Mouse (Mus musculus) limb, embryonic 11.5 days (tissue): ENCODE data around the gene Gdf3. TPM values are rescaled to one million over a fixed set of nuclear protein-coding genes. Genes with fewer than 3 reads are reported as not detected.
A peak's percentile ranks its signal among the peaks of the same experiment; 100 is the strongest.

Experiments
- ATAC-seq: fragments of 200-750 bp; cut with Nextera tagmentation; 2 replicates; pipeline ENCODE4 v1.8.0; 2017; ENCODE audit warnings: low read depth; ENCODE audit not compliant: insufficient number of reproducible peaks, low FRiP score, low TSS enrichment
- DNase-seq: peaks from one replicate; pipeline ENCODE4 v3.0.0-alpha.2; 2015; ENCODE audit warnings: low spot score
- H3K27ac ChIP-seq: fragments of 300-500 bp; sonication (generic); replicated peaks from 2 replicates; pipeline ENCODE4 v1.5.1; 2014; ENCODE audit warnings: low read depth, mild to moderate bottlenecking, low read length
- H3K27me3 ChIP-seq: fragments of 300-500 bp; sonication (generic); 2 replicates; pipeline ENCODE4 v1.6.1; 2014; ENCODE audit warnings: mild to moderate bottlenecking, low read length, mixed read lengths; ENCODE audit not compliant: control insufficient read depth, insufficient read depth
- H3K36me3 ChIP-seq: fragments of 300-500 bp; sonication (generic); 2 replicates; pipeline ENCODE4 v1.6.1; 2014; ENCODE audit warnings: mild to moderate bottlenecking, low read length, moderate library complexity, mixed read lengths; ENCODE audit not compliant: control insufficient read depth, insufficient read depth
- H3K4me1 ChIP-seq: fragments of 300-500 bp; sonication (generic); 2 replicates; pipeline ENCODE4 v1.6.1; 2014; ENCODE audit warnings: low read length, mixed read lengths; ENCODE audit not compliant: control insufficient read depth, insufficient read depth
- H3K4me2 ChIP-seq: fragments of 300-500 bp; sonication (generic); 2 replicates; pipeline ENCODE4 v1.6.1; 2014; ENCODE audit warnings: low read depth, mild to moderate bottlenecking, moderate library complexity; ENCODE audit not compliant: severe bottlenecking
- H3K4me3 ChIP-seq: fragments of 300-500 bp; sonication (generic); 2 replicates; pipeline ENCODE4 v1.5.1; 2014; ENCODE audit warnings: low read depth, low read length
- H3K9ac ChIP-seq: fragments of 300-500 bp; sonication (generic); 2 replicates; pipeline ENCODE4 v1.6.1; 2014; ENCODE audit warnings: mild to moderate bottlenecking, low read length
- H3K9me3 ChIP-seq: fragments of 300-500 bp; sonication (generic); 2 replicates; pipeline ENCODE4 v1.6.1; 2016; ENCODE audit warnings: low read length; ENCODE audit not compliant: control insufficient read depth
- WGBS: fragments of 180-500 bp; shearing (Covaris S2); extraction: QIAGEN DNeasy Blood & Tissue Kit; methylation state at CpG from one replicate; pipeline ENCODE4 v1.1.7; 2014; 5-methylcytosine and 5-hydroxymethylcytosine counted together
- polyA plus RNA-seq: library from polyadenylated mRNA; unstranded; fragments of >200 nt; fragmentation: Nextera tagmentation; extraction: Ambion mirVana; gene quantifications from 2 replicates; pipeline ENCODE4 v1.2.1, GENCODE M21; 2014

The Gdf3 gene
- polyA plus RNA-seq, 1 experiment from 2014 or later = 0.07 TPM

GRCm38 (mm10) chr6:122570695-122571616 lies 38.9 kb downstream of the Gdf3 start:
- H3K36me3 ChIP-seq = no peaks in the 10 kb centered on the region
- 56% methylated on average over 8 of the region's 8 CpGs for WGBS

GRCm38 (mm10) chr6:122569762-122570161 lies 40.1 kb downstream of the Gdf3 start:
- no peaks in the 10 kb centered on the region for H3K9me3 ChIP-seq
- H3K9ac ChIP-seq = no peak overlapping the region
- no peak overlapping the region for H3K27ac ChIP-seq
- 94% methylated on average over 1 of the region's 1 CpGs for WGBS
- no peak overlapping the region for H3K4me2 ChIP-seq
- H3K36me3 ChIP-seq = no peaks in the 10 kb centered on the region
- no peak for DNase-seq
- H3K27me3 ChIP-seq = no peaks in the 10 kb centered on the region
- H3K4me1 ChIP-seq = no peaks in the 10 kb centered on the region
- no peak for ATAC-seq
- H3K4me3 ChIP-seq = no peak overlapping the region

More at GRCm38 (mm10) chr6:122570695-122571616, 38.9 kb downstream of the Gdf3 start:
- H3K4me3 ChIP-seq = no peak overlapping the region
- H3K4me2 ChIP-seq = no peak overlapping the region
- no peaks in the 10 kb centered on the region for H3K27me3 ChIP-seq
- no peak for ATAC-seq
- H3K27ac ChIP-seq = no peak overlapping the region
- H3K4me1 ChIP-seq = no peaks in the 10 kb centered on the region
- H3K9ac ChIP-seq = no peak overlapping the region
- no peak for DNase-seq
- no peaks in the 10 kb centered on the region for H3K9me3 ChIP-seq

- DNase-seq = no peak
- H3K27me3 ChIP-seq = no peaks in the 10 kb centered on the region
- no peak for ATAC-seq
- H3K4me2 ChIP-seq = no peak overlapping the region
- WGBS = 71% methylated on average over 5 of the region's 5 CpGs
- no peaks in the 10 kb centered on the region for H3K4me1 ChIP-seq
- no peaks in the 10 kb centered on the region for H3K9me3 ChIP-seq
- H3K27ac ChIP-seq = no peak overlapping the region
- no peak overlapping the region for H3K9ac ChIP-seq
- H3K4me3 ChIP-seq = no peak overlapping the region
- no peaks in the 10 kb centered on the region for H3K36me3 ChIP-seq
These were observed 40.8 kb downstream of the Gdf3 start for GRCm38 (mm10) chr6:122569113-122569512.

GRCm38 (mm10) chr6:122565070-122565784 lies 44.7 kb downstream of the Gdf3 start:
- H3K27ac ChIP-seq = no peak overlapping the region
- no peaks in the 10 kb centered on the region for H3K9me3 ChIP-seq
- H3K4me2 ChIP-seq = no peak overlapping the region
- 88% methylated on average over 9 of the region's 9 CpGs for WGBS
- no peaks in the 10 kb centered on the region for H3K4me1 ChIP-seq
- H3K27me3 ChIP-seq = no peaks in the 10 kb centered on the region
- H3K4me3 ChIP-seq = no peak overlapping the region
- no peak overlapping the region for H3K9ac ChIP-seq
- H3K36me3 ChIP-seq = no peaks in the 10 kb centered on the region
- ATAC-seq = no peak
- DNase-seq = no peak

GRCm38 (mm10) chr6:122562463-122562862 lies 47.4 kb downstream of the Gdf3 start:
- Histone ChIP-seq H3K4me3 (no peak overlapping the region), H3K4me1 (no peaks in the 10 kb centered on the region), H3K36me3 (no peaks in the 10 kb centered on the region), H3K9me3 (no peaks in the 10 kb centered on the region), H3K9ac (no peak overlapping the region), H3K27me3 (no peaks in the 10 kb centered on the region), H3K27ac (no peak overlapping the region), H3K4me2 (no peak overlapping the region)
- no peak; the same call in 1 of the 2 replicates for ATAC-seq
- 7% methylated on average over 6 of the region's 6 CpGs for WGBS
- peak; percentile 80 for DNase-seq

- Histone ChIP-seq H3K9ac (no peak overlapping the region), H3K27ac (no peak overlapping the region), H3K36me3 (no peaks in the 10 kb centered on the region), H3K4me2 (no peak overlapping the region), H3K9me3 (no peaks in the 10 kb centered on the region), H3K27me3 (no peaks in the 10 kb centered on the region), H3K4me1 (no peaks in the 10 kb centered on the region), H3K4me3 (no peak overlapping the region)
- DNase-seq = no peak
- 79% methylated on average over 20 of the region's 20 CpGs for WGBS
- ATAC-seq = no peak
These were observed 48.9 kb downstream of the Gdf3 start for GRCm38 (mm10) chr6:122561005-122561404.

GRCm38 (mm10) chr6:122560427-122560826 lies 49.5 kb downstream of the Gdf3 start:
- H3K36me3 ChIP-seq = no peaks in the 10 kb centered on the region
- WGBS = 16% methylated on average over 17 of the region's 17 CpGs
- no peaks in the 10 kb centered on the region for H3K9me3 ChIP-seq
- no peak for ATAC-seq
- no peak overlapping the region for H3K9ac ChIP-seq
- peak; percentile 91 for DNase-seq
- H3K4me2 ChIP-seq = peak overlapping the region; percentile 10; the same call in 1 of the 2 replicates
- H3K27ac ChIP-seq = no peak overlapping the region
- no peaks in the 10 kb centered on the region for H3K27me3 ChIP-seq
- no peaks in the 10 kb centered on the region for H3K4me1 ChIP-seq
- no peak overlapping the region for H3K4me3 ChIP-seq

- WGBS = 26% methylated on average over 15 of the region's 15 CpGs
- H3K27ac ChIP-seq = no peak overlapping the region
- H3K4me2 ChIP-seq = no peak overlapping the region
- H3K9ac ChIP-seq = no peak overlapping the region
- no peak overlapping the region for H3K4me3 ChIP-seq
- no peaks in the 10 kb centered on the region for H3K4me1 ChIP-seq
- no peak for ATAC-seq
- no peaks in the 10 kb centered on the region for H3K36me3 ChIP-seq
- peak; percentile 72 for DNase-seq
- H3K27me3 ChIP-seq = no peaks in the 10 kb centered on the region
- H3K9me3 ChIP-seq = no peaks in the 10 kb centered on the region
These were observed 52.8 kb downstream of the Gdf3 start for GRCm38 (mm10) chr6:122556959-122557561.
